Mouse (Mus musculus): ENCODE data around the gene Fbxo21.

The Fbxo21 gene

GRCm38 (mm10) chr5:117980921-117981320 lies 4.4 kb downstream of the Fbxo21 start:
- no peak for DNase-seq (ENCODE audit: low spot score)

- no peak for DNase-seq (ENCODE audit: low spot score)
Observed at GRCm38 (mm10) chr5:117981943-117982342, 5.4 kb downstream of the Fbxo21 start.

- DNase-seq (ENCODE audit: low spot score) = no peak
Observed at GRCm38 (mm10) chr5:117986327-117986726, 9.8 kb downstream of the Fbxo21 start.

GRCm38 (mm10) chr5:117987891-117988290 lies 11.4 kb downstream of the Fbxo21 start:
- DNase-seq (ENCODE audit: low spot score) = no peak

GRCm38 (mm10) chr5:117988367-117988766 lies 11.8 kb downstream of the Fbxo21 start:
- no peak for DNase-seq (ENCODE audit: low spot score)

- DNase-seq (ENCODE audit: low spot score) = no peak
Observed at GRCm38 (mm10) chr5:117989773-117990172, 13.2 kb downstream of the Fbxo21 start.

- no peak for DNase-seq (ENCODE audit: low spot score)
Observed at GRCm38 (mm10) chr5:117990957-117991356, 14.4 kb downstream of the Fbxo21 start.

- DNase-seq (ENCODE audit: low spot score) = no peak
Observed at GRCm38 (mm10) chr5:117993550-117993949, 17.0 kb downstream of the Fbxo21 start.

GRCm38 (mm10) chr5:117995372-117995901 lies 18.9 kb downstream of the Fbxo21 start:
- DNase-seq (ENCODE audit: low spot score) = no peak

GRCm38 (mm10) chr5:117995911-117996310 lies 19.4 kb downstream of the Fbxo21 start:
- no peak for DNase-seq (ENCODE audit: low spot score)

GRCm38 (mm10) chr5:117996581-117996980 lies 20.1 kb downstream of the Fbxo21 start:
- no peak for DNase-seq (ENCODE audit: low spot score)

GRCm38 (mm10) chr5:117997434-117997970 lies 21.0 kb downstream of the Fbxo21 start:
- DNase-seq (ENCODE audit: low spot score) = no peak

GRCm38 (mm10) chr5:117999061-117999460 lies 22.5 kb downstream of the Fbxo21 start:
- DNase-seq (ENCODE audit: low spot score) = no peak

GRCm38 (mm10) chr5:117999584-117999983 lies 23.1 kb downstream of the Fbxo21 start:
- DNase-seq (ENCODE audit: low spot score) = no peak

- peak; percentile 35 for DNase-seq (ENCODE audit: low spot score)
Observed at GRCm38 (mm10) chr5:118002059-118002458, 25.5 kb downstream of the Fbxo21 start.

- DNase-seq (ENCODE audit: low spot score) = no peak
Observed at GRCm38 (mm10) chr5:118004619-118005018, 28.1 kb downstream of the Fbxo21 start.

GRCm38 (mm10) chr5:118005728-118006127 lies 29.2 kb downstream of the Fbxo21 start:
- DNase-seq (ENCODE audit: low spot score) = no peak

GRCm38 (mm10) chr5:118008344-118008743 lies 31.8 kb downstream of the Fbxo21 start:
- no peak for DNase-seq (ENCODE audit: low spot score)

GRCm38 (mm10) chr5:118010872-118011271 lies 34.3 kb downstream of the Fbxo21 start:
- no peak for DNase-seq (ENCODE audit: low spot score)

GRCm38 (mm10) chr5:118011796-118012195 lies 35.3 kb downstream of the Fbxo21 start:
- DNase-seq (ENCODE audit: low spot score) = no peak

GRCm38 (mm10) chr5:118015028-118015427 lies 38.5 kb downstream of the Fbxo21 start:
- no peak for DNase-seq (ENCODE audit: low spot score)

- no peak for DNase-seq (ENCODE audit: low spot score)
Observed at GRCm38 (mm10) chr5:118015669-118016068, 39.1 kb downstream of the Fbxo21 start.

GRCm38 (mm10) chr5:118017527-118017926 lies 41.0 kb downstream of the Fbxo21 start:
- DNase-seq (ENCODE audit: low spot score) = no peak

- no peak for DNase-seq (ENCODE audit: low spot score)
Observed at GRCm38 (mm10) chr5:118019905-118020304, 43.4 kb downstream of the Fbxo21 start.

Measured in ovary, postnatal 10 days (tissue).